Mouse (Mus musculus) heart, embryonic 16.5 days (tissue): ENCODE results near the gene Pih1d1. TPM values are rescaled to one million over a fixed set of nuclear protein-coding genes. Genes with fewer than 3 reads are reported as not detected.
"Not testable (repeated sequence)": the region's sequence is repeated elsewhere in the genome, so short reads cannot be mapped to it uniquely, and the experiment has no call there.

Source experiments
- ATAC-seq: fragments of 200-750 bp; cut with Nextera tagmentation; replicated peaks from 2 replicates; pipeline ENCODE4 v1.8.0; 2017; ENCODE audit warnings: moderate number of reproducible peaks; ENCODE audit not compliant: insufficient read depth, low FRiP score; ENCODE audit errors: extremely low read depth
- H3K27ac ChIP-seq: fragments of 300-500 bp; sonication (generic); 2 replicates; pipeline ENCODE4 v1.5.1; 2014; ENCODE audit warnings: mild to moderate bottlenecking, low read length, control low read depth, moderate library complexity
- H3K27me3 ChIP-seq: fragments of 300-500 bp; sonication (generic); 2 replicates; pipeline ENCODE4 v1.6.1; 2014; ENCODE audit warnings: low read length, mixed read lengths; ENCODE audit not compliant: control insufficient read depth, insufficient read depth
- H3K36me3 ChIP-seq: fragments of 300-500 bp; sonication (generic); 2 replicates; pipeline ENCODE4 v1.6.1; 2014; ENCODE audit not compliant: control insufficient read depth, insufficient read depth
- H3K4me1 ChIP-seq: fragments of 300-500 bp; sonication (generic); 2 replicates; pipeline ENCODE4 v1.6.1; 2014; ENCODE audit warnings: low read length, mixed read lengths; ENCODE audit not compliant: control insufficient read depth, insufficient read depth
- H3K4me2 ChIP-seq: fragments of 300-500 bp; sonication (generic); 2 replicates; pipeline ENCODE4 v1.6.1; 2014; ENCODE audit warnings: low read depth, mild to moderate bottlenecking, control low read depth, low read length
- H3K4me3 ChIP-seq: fragments of 300-500 bp; sonication (generic); 2 replicates; pipeline ENCODE4 v1.5.1; 2014; ENCODE audit warnings: mild to moderate bottlenecking, control low read depth, low read length
- H3K9ac ChIP-seq: fragments of 300-500 bp; sonication (generic); 2 replicates; pipeline ENCODE4 v1.6.1; 2014; ENCODE audit warnings: low read length, control low read depth
- H3K9me3 ChIP-seq: fragments of 300-500 bp; sonication (generic); replicated peaks from 2 replicates; pipeline ENCODE4 v1.6.1; 2016; ENCODE audit warnings: low read length; ENCODE audit not compliant: control insufficient read depth
- whole genome bisulfite sequencing: fragments of 180-500 bp; shearing (Covaris S2); extraction: QIAGEN DNeasy Blood & Tissue Kit; methylation state at CpG from one replicate; pipeline ENCODE4 v1.1.7; 2014; 5-methylcytosine and 5-hydroxymethylcytosine counted together
- polyA plus RNA-seq: library from polyadenylated mRNA; unstranded; fragments of >200 nt; fragmentation: Nextera tagmentation; extraction: Ambion mirVana; gene quantifications from 2 replicates; pipeline ENCODE4 v1.2.1, GENCODE M21; 2015

The Pih1d1 gene
- polyA plus RNA-seq, 1 experiment from 2014 or later, result 76.8 TPM

GRCm38 (mm10) chr7:45125144-45125600 is 28.9 kb upstream of the Pih1d1 start:
- Histone ChIP-seq H3K4me3 (peak overlapping the region; percentile 39), H3K4me2 (peak overlapping the region; percentile 66; the same call in 1 of the 2 replicates), H3K4me1 (peaks cover 50% of the 10 kb centered on the region), H3K9ac (no peak overlapping the region), H3K27me3 (no peaks in the 10 kb centered on the region), H3K36me3 (peaks cover 49% of the 10 kb centered on the region), H3K27ac (peak overlapping the region; percentile 91; the same call in 1 of the 2 replicates), H3K9me3 (no peaks in the 10 kb centered on the region)
- no peak for ATAC-seq
- WGBS, result 30% methylated on average over 7 of the region's 7 CpGs

- not testable (repeated sequence) for H3K4me3 ChIP-seq, H3K27me3 ChIP-seq, H3K27ac ChIP-seq, H3K4me2 ChIP-seq, ATAC-seq, H3K9me3 ChIP-seq, H3K9ac ChIP-seq
- H3K36me3 ChIP-seq, result peaks cover 47% of the 10 kb centered on the region
- peaks cover 50% of the 10 kb centered on the region for H3K4me1 ChIP-seq
- WGBS, result 80% methylated on average over 5 of the region's 5 CpGs
Measured at GRCm38 (mm10) chr7:45125649-45126048, 28.5 kb upstream of the Pih1d1 start.

DNA sequence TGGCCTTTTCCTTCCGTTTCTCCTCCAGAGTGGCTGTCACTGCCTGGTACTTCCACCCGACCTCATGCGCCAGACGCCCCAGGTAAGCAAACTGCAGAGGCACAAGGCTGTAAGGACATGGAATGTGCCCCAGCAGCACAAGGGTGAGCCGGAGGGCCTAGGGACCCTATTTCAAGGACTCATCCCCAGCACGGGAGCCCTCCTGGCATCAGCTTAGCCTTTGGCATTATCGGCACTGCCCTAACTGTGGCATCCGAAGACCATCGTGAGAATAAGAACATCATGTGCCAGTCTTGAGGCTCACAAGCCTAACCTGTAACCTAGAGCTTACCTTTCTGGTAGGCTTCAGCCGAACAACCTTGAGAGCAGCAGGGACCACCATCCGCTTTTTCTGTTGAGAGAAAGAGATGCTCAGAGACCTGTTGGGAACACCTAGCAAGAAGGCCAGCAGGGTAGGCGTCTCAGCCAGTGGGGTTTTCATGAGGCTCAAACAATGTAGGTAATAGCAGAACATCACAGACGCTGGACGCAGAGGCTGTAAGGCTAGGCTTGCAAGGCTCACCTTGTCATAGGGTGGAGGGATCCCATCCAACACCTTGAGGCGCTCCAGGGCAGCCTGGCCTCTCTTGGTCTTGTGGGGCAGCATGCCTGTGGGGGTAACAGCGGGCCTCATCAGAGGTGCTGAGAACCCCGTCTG is 27.8 kb upstream of the Pih1d1 start:
- 71% methylated on average over 17 of the region's 17 CpGs for WGBS
- peak overlapping the region; percentile 97 for H3K9ac ChIP-seq
- peak overlapping the region; percentile 78 for H3K4me2 ChIP-seq
- peaks cover 45% of the 10 kb centered on the region for H3K4me1 ChIP-seq
- peak overlapping the region; percentile 85 for H3K27ac ChIP-seq
- H3K27me3 ChIP-seq, result no peaks in the 10 kb centered on the region
- no peak for ATAC-seq
- peaks cover 42% of the 10 kb centered on the region for H3K36me3 ChIP-seq
- peak overlapping the region; percentile 86 for H3K4me3 ChIP-seq
- no peaks in the 10 kb centered on the region for H3K9me3 ChIP-seq

DNA sequence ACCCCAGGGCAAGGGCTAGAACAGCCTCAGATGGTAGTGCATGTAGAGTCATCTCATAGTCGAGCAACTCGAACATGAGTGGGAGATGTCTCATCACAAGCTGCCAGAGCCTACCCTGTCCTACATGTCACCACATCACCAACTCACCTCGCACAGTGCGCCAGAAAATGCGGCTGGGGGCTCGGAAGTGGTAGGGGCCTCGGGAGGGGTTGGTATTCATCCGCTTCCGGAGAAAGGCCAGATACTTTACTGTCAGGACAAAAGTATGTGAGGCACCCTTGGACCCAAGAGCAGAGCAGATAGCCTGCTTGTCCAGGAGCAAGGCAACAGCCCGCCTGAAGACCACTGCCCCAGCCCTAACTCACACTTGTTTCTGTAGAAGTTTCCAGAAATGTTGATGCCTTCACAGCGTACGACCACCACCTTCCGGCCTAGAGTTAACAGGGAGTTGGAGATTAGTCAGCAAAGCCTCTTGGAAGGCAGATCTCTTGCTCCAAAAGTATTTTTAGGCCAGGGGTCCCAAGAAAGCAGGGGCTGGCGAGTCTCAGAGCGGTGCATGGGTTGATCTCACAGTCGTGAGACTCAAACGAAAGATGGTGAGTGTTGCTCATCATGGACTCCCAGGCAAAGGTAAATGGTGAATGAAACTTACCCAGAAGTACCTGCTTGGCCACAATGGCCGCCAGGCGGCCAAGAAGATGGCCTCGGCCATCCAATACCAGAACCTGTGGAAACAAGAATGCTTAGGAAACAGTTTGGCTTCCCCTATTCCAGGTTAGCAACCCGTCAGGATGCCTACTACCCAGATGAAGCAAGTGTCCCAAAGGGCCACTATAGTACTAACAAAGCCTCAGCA is 27.0 kb upstream of the Pih1d1 start:
- H3K9me3 ChIP-seq, result no peaks in the 10 kb centered on the region
- H3K4me1 ChIP-seq, result peaks cover 38% of the 10 kb centered on the region
- H3K4me3 ChIP-seq, result peak overlapping the region; percentile 86
- peak overlapping the region; percentile 97 for H3K9ac ChIP-seq
- H3K27me3 ChIP-seq, result no peaks in the 10 kb centered on the region
- H3K27ac ChIP-seq, result peak overlapping the region; percentile 85
- 19% methylated on average over 21 of the region's 21 CpGs for WGBS
- peaks cover 34% of the 10 kb centered on the region for H3K36me3 ChIP-seq
- no peak for ATAC-seq
- H3K4me2 ChIP-seq, result peak overlapping the region; percentile 78

- ATAC-seq, result no peak
- Histone ChIP-seq H3K36me3 (peaks cover 27% of the 10 kb centered on the region), H3K9ac (peak overlapping the region; percentile 97), H3K27me3 (no peaks in the 10 kb centered on the region), H3K4me1 (peaks cover 33% of the 10 kb centered on the region), H3K4me2 (peak overlapping the region; percentile 78), H3K9me3 (no peaks in the 10 kb centered on the region), H3K27ac (peak overlapping the region; percentile 85), H3K4me3 (peak overlapping the region; percentile 86)
- under 1% methylated on average over 6 of the region's 6 CpGs for WGBS
Measured at GRCm38 (mm10) chr7:45127700-45128224, 26.3 kb upstream of the Pih1d1 start.

GRCm38 (mm10) chr7:45128624-45129246 is 25.4 kb upstream of the Pih1d1 start, which contains the start of gene Rpl13a:
Gene Rpl13a, minus strand, starts transcription at chr7:45128761.
- H3K4me1 ChIP-seq, result peaks cover 27% of the 10 kb centered on the region
- WGBS, result under 1% methylated on average over 48 of the region's 48 CpGs
- peak; percentile 92 for ATAC-seq
- peak within 1 kb of the TSS; percentile 78 for H3K4me2 ChIP-seq
- no peaks in the 10 kb centered on the region for H3K27me3 ChIP-seq
- peak within 1 kb of the TSS; percentile 97 for H3K9ac ChIP-seq
- peak within 1 kb of the TSS; percentile 86 for H3K27ac ChIP-seq
- H3K9me3 ChIP-seq, result no peaks in the 10 kb centered on the region
- peaks cover 22% of the 10 kb centered on the region for H3K36me3 ChIP-seq
- H3K4me3 ChIP-seq, result peak within 1 kb of the TSS; percentile 86

DNA sequence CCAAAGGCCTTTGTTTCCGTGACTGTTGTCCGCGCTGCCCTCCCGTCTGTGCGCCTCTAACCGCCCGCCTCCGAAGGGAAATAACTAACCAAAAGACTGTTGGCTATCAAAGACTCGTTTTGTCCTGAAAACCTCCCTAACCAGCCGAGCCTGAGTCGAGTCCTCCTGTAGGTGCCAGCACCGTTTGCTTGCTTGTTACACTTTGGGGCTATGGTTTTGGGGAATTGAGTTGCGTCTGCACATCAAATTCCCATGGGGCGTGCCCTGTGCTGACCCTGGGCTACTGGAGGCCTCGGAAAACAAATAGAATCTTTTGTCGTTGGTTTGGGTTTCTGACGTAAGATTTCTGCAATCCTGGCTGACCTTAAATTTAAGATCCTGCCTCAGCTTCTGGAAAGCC is 24.8 kb upstream of the Pih1d1 start:
- H3K9me3 ChIP-seq, result no peaks in the 10 kb centered on the region
- H3K36me3 ChIP-seq, result peaks cover 22% of the 10 kb centered on the region
- peak overlapping the region; percentile 53 for H3K4me3 ChIP-seq
- H3K27ac ChIP-seq, result peak overlapping the region; percentile 86
- 3% methylated on average over 17 of the region's 17 CpGs for WGBS
- H3K4me1 ChIP-seq, result peaks cover 27% of the 10 kb centered on the region
- peak overlapping the region; percentile 81 for H3K9ac ChIP-seq
- H3K4me2 ChIP-seq, result peak overlapping the region; percentile 69
- ATAC-seq, result no peak
- H3K27me3 ChIP-seq, result no peaks in the 10 kb centered on the region

GRCm38 (mm10) chr7:45129776-45130512 is 24.2 kb upstream of the Pih1d1 start:
- ATAC-seq, result no peak
- peak overlapping the region; percentile 53 for H3K4me3 ChIP-seq
- peaks cover 22% of the 10 kb centered on the region for H3K36me3 ChIP-seq
- no peaks in the 10 kb centered on the region for H3K9me3 ChIP-seq
- H3K27me3 ChIP-seq, result no peaks in the 10 kb centered on the region
- H3K4me1 ChIP-seq, result peaks cover 26% of the 10 kb centered on the region
- peak overlapping the region; percentile 81 for H3K9ac ChIP-seq
- H3K4me2 ChIP-seq, result peak overlapping the region; percentile 69
- H3K27ac ChIP-seq, result peak overlapping the region; percentile 86
- WGBS, result 60% methylated on average over 15 of the region's 15 CpGs
